Mouse (Mus musculus) lung, postnatal 36 days (tissue): ENCODE measurements at regions not wholly inside any gene's neighbourhood (a gene's known extent, or its start where the extent isn't known, plus 50 kb on each side); places are given as distances from the start of the nearest gene placed in this dataset.

Experiments
- DNase-seq: peaks from one replicate; pipeline ENCODE4 v3.0.0; 2022; ENCODE audit warnings: mixed read lengths

DNA sequence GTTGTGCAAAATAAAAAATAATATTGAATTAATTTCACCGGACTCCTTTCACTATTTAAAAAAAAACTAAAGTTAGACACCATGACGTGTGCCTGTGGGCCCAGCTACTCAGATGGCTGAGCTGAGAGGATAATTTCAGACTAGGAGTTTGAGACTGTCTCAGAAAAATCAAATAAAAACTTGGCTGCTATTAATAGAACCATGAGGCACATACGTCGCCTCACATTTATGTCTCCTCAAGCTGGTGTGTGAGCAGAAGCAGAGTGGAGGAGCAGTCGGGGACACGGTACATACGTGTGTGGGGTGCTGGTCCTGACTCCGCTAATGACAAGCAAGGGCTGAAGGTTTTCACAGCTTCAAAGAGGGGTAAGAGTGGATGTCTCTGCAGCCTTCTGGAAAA, 52.8 kb upstream of the Dmrtb1 start:
- DNase-seq = no peak

- DNase-seq = peak; percentile 83
These were observed 53.9 kb upstream of the Dmrtb1 start for GRCm38 (mm10) chr4:107737907-107738306.

- no peak for DNase-seq
These were observed 54.7 kb upstream of the Dmrtb1 start for GRCm38 (mm10) chr4:107738776-107739175.

- DNase-seq = no peak
These were observed 55.9 kb upstream of the Dmrtb1 start for GRCm38 (mm10) chr4:107739789-107740405.

DNA sequence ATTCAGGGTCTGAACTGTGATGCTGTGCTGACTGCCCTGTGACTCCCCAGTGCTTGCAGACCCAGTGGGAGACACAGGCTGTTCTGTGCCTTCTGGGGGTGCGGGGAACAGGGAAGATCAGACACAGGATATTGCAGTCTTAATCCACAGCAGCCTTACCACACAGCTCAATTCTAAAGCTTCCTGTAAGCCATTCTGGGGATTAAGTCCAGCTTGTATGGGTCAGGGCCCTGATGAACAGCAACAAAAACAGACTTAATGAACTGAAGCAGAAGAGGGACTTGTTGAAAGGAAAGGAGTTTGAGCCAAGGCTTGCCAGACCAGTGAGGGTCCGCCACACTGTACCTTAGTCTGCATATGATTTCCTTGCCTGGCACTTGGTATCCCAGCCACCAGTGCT, 58.4 kb upstream of the Lrp8 start:
- no peak for DNase-seq

DNA sequence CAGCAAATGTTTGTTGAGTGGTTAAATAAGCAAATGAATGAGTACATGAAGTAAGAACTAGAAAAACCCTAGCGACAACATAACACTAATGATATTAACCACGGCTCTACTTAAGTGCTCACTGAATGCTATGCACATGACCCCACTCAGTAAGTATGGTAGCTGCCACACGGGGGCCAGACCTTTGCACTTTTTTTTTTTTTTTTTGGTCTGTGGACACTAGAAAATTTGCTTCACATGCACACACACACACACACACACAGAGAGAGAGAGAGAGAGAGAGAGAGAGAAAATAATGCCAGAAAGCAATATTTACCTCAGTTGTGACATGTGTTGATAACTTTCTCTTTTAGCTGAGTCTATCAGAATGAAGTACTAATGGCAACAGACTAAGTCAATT, 55.7 kb upstream of the Lrp8 start:
- DNase-seq = no peak

GRCm38 (mm10) chr4:107746923-107747431, 55.1 kb upstream of the Lrp8 start:
- DNase-seq = no peak

DNA sequence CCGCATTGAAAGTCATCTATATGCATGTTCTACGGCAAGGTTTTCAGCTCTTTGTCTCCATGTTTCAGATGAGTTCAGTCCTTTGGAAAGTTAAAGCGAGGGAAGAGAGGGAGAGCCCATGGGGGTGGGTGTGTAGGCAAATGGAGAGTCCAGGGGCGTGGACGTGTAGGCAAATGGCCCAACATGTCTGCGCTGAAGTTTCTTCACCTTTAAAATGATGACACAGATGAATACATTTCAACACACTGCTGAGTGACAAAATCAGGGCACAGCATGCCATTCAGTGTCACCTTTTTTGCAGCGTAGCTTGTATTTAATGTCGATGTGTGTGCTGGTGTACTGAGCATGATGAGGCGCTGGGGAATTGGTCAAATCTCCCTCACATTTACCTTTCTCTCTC, 54.6 kb upstream of the Lrp8 start:
- no peak for DNase-seq

GRCm38 (mm10) chr4:107747907-107748628, 54.0 kb upstream of the Lrp8 start:
- DNase-seq = no peak

- no peak for DNase-seq
These were observed 53.0 kb upstream of the Lrp8 start for GRCm38 (mm10) chr4:107749045-107749444.

DNA sequence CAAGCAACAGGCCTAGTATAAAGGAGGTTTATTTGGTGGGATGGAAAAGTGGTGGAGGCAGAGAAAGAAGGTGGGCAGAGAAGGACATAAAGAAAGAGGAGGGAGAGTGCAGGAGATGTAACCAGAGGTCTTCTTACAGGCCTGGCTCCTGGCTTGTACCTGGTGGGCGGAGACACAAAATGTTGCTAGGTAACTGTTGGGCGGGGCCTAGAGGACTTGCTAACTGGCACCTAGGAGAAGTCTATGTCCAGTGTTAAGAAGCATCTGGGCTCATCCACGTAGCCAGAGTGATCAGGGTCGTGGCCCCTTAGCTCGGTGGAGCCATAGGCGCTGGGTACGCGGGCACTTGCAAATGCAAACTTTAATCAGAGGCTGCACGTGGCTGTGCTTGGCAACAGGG, 52.0 kb upstream of the Lrp8 start:
- no peak for DNase-seq
